Mouse (Mus musculus): Measurements from ENCODE around the gene Uqcc1. TPM values are rescaled to one million over a fixed set of nuclear protein-coding genes. Genes with fewer than 3 reads are reported as not detected.
"Not testable (repeated sequence)": the region's sequence is repeated elsewhere in the genome, so short reads cannot be mapped to it uniquely, and the experiment has no call there.

The Uqcc1 gene
- total RNA-seq, 1 experiment from 2014 or later, result 20.6 TPM

DNA sequence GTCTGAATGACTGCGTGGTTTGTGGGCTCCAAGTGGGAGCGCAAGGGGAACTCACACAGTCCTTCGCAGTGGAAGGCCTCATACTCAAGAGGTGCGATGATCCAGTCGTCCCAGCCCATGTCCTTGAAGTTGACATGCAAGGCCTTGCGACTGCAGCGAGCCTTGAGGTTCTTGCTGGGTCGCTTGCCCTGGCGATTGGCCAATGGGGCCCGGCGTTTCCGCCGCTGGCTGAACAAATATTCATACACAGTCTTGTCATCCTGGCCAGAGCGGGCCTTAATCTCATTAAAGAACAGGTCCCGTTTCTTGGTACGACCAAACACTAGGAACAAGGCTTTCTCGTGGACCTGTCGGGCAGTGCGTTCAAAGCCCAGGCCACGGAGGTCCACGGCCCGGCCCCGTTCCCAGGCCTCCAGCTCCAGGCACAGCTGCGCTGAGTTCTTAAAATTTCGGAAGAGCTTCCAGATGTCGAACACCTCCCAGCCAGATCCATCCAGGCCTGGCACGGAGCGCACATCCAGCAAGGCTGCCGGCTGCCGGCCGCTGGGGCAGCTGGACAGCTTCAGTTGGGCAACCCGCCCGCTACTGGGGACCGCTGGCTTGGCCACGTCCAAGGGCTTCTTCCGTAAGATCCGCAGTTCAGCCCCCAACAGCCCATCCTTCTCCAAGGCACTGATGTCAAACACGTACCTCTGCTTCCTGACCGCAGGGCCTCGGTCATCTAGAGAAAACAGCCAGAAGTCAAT is 11.8 kb upstream of the Uqcc1 start:
- no peak for ATAC-seq (ENCODE audit: extremely low read depth, insufficient number of reproducible peaks, low FRiP score, poor library complexity, severe bottlenecking)

- ATAC-seq (ENCODE audit: extremely low read depth, insufficient number of reproducible peaks, low FRiP score, poor library complexity, severe bottlenecking), result no peak
These were observed 10.6 kb upstream of the Uqcc1 start, which contains the start of gene Gm15557 for GRCm38 (mm10) chr2:155940681-155941080. TSS of gene Gm15557 (plus strand) at chr2:155940728.

DNA sequence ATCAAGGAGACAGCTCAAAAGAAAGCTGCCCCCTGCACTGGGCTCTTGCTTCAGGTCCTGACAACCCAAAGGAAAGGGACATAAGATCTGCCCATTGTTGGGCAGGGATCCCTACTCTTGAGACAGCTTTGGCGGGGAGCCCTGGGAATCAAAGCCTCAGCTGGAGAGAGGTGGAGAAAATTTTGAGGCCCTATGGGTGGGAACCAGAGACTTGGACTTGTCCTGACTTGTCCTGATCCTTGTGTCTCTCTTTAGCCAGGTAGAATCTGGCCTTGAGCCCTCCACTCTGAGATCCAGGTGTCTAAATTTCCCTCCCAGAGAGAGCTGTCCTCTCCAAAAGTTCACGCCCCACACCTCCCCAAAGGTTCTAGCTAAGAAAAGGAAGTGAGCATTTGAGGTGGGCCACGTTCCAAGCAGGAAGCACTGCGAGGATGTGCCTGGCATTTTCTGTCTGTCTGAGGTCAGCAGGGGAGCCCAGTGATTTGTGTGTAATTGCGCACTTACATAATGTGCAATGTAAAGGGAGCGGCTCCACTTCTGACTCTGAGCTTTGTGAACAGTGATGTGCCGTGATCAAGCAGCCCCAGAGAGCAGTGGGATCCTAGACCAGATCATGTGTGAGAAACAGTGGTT is 9.9 kb upstream of the Uqcc1 start:
- no peak for ATAC-seq (ENCODE audit: extremely low read depth, insufficient number of reproducible peaks, low FRiP score, poor library complexity, severe bottlenecking)

DNA sequence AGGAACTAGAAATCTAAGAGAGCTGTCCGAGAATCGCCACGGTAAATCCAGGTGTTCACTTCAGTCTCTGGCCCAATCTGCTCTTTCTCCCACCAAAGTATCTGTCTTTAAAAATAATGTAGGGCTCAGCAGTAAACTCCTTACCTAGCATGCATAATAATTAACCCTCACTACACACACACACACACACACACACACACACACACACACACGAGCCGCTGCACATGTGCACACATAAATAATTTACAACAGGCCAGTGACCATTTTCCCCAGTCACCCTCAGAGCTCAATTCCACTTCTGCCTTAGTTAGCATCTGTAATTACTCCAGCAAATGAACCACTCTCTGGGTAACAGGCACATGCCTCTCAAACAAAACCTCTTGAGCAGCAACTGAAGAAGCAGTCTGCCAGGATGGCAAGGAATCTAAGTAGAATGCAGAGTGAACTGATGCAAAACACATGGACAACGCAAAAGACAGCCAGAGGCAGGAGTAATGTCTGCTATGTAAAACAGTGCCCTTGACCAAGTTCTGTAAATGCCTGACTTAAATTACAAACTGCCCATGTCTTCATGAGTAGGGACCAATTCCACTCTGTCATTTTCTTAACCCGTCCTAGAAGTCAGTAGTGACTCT is 1.3 kb downstream of the Uqcc1 start:
- ATAC-seq (ENCODE audit: extremely low read depth, insufficient number of reproducible peaks, low FRiP score, poor library complexity, severe bottlenecking), result no peak

- not testable (repeated sequence) for ATAC-seq (ENCODE audit: extremely low read depth, insufficient number of reproducible peaks, low FRiP score, poor library complexity, severe bottlenecking)
These were observed 4.9 kb downstream of the Uqcc1 start for GRCm38 (mm10) chr2:155925213-155925612.

DNA sequence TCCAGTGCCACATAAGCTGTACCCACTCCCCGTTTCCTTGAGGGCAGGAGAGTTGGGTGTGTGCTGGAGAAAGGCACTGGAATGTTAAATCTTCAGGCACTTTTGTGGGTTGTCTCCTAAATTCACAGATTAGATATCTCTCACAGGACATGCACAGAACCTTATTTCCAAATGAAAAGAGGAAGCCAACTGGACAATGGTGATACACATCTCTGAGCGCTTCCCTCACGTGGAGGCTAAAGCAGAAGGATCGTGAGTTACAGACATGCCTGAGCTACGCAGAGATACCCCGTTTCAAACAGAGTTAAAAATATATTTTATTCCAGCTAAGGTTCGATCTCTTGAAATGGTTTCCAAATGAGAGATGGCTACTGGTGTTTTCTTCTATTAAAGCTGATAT is 7.0 kb downstream of the Uqcc1 start:
- ATAC-seq (ENCODE audit: extremely low read depth, insufficient number of reproducible peaks, low FRiP score, poor library complexity, severe bottlenecking), result no peak

DNA sequence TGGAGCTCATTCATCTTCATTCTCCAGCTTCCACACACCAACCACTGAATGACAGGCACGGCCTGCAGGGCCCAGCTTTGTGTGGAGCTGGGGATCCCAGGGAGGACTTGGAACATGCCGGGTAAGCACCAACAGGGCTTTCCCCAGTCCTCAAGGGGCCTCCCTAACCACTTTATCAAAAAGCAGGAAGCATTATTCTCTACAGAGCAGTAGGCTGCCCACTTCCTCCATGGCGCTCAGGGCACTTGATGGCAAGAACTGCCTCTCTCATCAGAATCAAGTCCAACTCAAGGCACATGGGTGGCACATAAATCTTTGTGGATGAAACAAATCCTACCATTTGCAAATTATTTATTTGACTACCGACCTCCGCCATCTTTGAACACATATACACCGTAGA is 15.4 kb downstream of the Uqcc1 start:
- ATAC-seq (ENCODE audit: extremely low read depth, insufficient number of reproducible peaks, low FRiP score, poor library complexity, severe bottlenecking), result no peak

GRCm38 (mm10) chr2:155903632-155904008 is 26.5 kb downstream of the Uqcc1 start:
- ATAC-seq (ENCODE audit: extremely low read depth, insufficient number of reproducible peaks, low FRiP score, poor library complexity, severe bottlenecking), result no peak

GRCm38 (mm10) chr2:155902989-155903631 is 27.0 kb downstream of the Uqcc1 start:
- ATAC-seq (ENCODE audit: extremely low read depth, insufficient number of reproducible peaks, low FRiP score, poor library complexity, severe bottlenecking), result no peak

GRCm38 (mm10) chr2:155895046-155895735 is 34.9 kb downstream of the Uqcc1 start:
- ATAC-seq (ENCODE audit: extremely low read depth, insufficient number of reproducible peaks, low FRiP score, poor library complexity, severe bottlenecking), result no peak

DNA sequence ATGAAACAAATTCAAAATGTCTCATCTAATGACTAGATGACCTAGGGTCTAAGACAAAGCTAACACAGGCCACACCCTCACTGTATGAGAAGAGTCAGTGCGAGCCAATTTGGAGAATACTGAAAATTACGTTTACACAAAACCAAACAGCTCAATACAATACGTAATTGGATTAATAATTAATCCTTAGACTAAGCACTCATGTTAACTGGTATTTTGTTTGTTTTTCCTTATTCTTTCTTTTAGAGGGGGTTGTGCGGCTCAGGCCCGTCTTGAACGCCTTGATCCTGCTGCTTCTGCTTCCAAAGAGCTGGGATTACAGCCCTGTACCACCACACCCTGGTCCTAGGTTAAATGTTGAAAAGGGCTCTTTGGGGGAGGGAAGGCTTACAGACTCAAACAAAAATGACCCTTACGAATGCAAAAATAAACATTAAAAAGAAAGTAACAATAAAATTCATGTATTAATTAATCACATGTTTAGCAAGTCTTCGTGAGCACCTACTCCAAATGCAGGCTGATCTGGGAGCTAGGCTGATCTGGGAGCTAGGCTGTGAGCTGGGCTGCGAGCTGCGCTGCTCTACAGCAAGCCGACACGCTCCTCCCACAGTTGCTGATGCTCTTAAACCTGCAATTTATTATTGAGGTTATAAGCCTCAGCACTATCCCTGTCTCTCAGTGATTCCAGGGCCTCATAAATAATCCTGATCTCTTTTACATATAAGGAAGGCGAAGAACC is 35.6 kb downstream of the Uqcc1 start:
- no peak for ATAC-seq (ENCODE audit: extremely low read depth, insufficient number of reproducible peaks, low FRiP score, poor library complexity, severe bottlenecking)

DNA sequence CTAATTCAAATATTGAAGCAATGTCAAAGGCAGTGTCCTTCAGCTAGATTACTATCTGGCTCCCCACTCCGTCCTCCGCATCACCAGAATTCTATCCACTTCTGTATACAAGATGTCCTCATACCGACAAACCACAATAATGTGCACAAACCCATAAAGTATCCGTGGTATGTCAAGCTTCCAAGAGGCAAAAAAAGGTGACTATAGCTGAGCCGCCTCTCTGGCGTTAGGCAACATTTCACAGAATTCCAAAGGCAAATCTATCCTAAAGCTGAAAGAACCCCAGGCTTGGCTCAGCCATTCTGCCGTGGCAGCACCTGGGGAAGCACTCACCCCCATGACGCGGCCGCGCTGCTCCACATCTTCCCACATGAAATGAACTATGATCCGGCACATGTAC is 43.3 kb downstream of the Uqcc1 start:
- ATAC-seq (ENCODE audit: extremely low read depth, insufficient number of reproducible peaks, low FRiP score, poor library complexity, severe bottlenecking), result no peak

DNA sequence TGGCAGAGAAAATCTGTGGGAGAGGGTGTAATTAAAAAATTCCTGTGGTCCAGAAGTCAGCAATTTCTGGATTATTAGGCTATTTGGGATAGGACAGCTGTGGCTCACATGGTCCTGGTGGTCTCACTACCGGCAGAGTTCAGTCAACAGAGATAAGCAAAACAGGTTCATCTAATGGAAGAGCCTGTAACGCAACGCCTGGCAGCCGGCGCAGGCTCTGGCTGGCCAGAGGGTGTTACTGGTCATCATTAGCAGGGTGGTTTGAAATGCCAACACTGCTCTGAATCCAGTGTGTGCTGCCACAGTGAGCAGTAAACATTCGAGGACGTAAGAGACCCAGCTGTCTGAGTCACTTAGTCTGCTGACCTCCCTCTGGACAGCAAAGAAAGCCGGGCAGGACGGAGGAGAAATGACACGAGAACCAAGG is 44.8 kb downstream of the Uqcc1 start:
- ATAC-seq (ENCODE audit: extremely low read depth, insufficient number of reproducible peaks, low FRiP score, poor library complexity, severe bottlenecking), result no peak

- no peak for ATAC-seq (ENCODE audit: extremely low read depth, insufficient number of reproducible peaks, low FRiP score, poor library complexity, severe bottlenecking)
These were observed 48.0 kb downstream of the Uqcc1 start for GRCm38 (mm10) chr2:155882087-155882486.

DNA sequence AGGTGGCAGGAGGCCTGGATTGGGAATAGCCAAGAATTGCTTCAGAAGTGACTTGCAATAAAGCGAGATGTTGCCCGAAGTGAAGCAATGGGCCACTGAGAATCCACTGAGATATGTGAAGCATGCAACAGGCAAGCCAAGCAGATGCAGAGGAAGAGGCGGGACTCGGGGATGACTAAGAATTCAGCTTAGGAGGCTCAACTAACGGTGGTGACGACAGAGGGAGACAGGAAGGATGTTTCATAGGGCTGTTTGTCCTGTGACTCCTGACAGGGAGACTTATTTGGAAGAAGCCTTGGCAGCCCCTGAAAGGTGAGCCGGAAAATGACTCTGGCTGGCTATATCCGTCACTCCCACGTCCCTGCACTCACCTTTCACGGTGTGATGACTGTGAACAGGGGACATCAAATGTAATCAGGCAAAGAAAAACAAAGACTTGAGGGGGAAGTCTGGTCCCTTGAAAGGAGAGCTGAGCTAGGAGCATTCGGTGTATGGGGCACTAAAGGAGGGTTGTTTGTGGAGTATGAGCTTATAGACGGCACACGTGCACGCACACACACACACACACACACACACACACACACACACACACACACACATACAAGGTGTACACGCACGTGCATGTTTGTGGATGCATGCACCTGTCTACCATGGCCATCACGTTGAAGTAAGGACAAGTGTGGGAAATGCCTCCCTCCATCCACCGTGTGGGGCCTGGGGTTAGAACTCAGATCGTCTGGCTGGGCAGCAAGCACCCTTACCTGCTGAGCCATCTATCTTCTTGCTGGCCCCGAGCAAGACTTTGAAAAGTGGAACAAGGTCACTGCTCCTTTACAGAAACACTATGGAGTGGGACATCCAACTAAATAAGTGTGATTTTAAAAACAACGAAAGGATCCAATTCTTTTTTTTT is 50.9 kb downstream of the Uqcc1 start:
- ATAC-seq (ENCODE audit: extremely low read depth, insufficient number of reproducible peaks, low FRiP score, poor library complexity, severe bottlenecking), result peak; percentile 60; the same call in 1 of the 2 replicates

GRCm38 (mm10) chr2:155873636-155874035 is 56.5 kb downstream of the Uqcc1 start:
- ATAC-seq (ENCODE audit: extremely low read depth, insufficient number of reproducible peaks, low FRiP score, poor library complexity, severe bottlenecking), result no peak

DNA sequence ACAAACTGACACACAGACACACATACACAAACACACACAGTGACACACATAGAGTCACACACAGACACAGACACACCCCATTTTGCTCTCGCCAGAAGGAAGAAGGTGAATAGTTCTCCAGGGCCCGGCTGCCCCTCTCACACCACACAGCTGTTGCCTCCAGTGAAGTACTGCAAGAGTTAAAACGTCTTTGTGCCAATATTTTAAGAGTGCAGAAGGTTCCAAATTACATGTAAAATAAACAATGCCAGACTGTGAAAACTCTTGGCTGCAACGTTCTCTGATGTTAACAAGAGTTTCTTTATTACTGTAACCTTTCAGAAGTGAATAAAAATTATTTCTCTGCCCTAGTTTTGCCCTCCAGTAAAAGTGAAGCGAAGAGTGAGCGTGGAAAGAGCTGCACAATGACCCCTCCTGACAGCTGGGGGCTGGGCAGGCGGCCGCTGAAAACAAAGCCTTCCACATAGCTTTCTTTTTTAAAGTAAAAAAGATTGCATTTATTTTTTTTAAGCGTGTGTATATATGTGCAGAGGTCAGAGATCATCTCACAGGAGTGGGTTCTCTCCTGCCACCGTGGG is 57.1 kb downstream of the Uqcc1 start:
- no peak for ATAC-seq (ENCODE audit: extremely low read depth, insufficient number of reproducible peaks, low FRiP score, poor library complexity, severe bottlenecking)

Data from neutrophil, adult 5-6 weeks (primary cell).